Comparison of ENCODE assay signal across 10 mouse cellular contexts in genomic region chr13:51868491-51869128, GRCm38 (mm10). TPM values are rescaled to one million over a fixed set of nuclear protein-coding genes. Genes with fewer than 3 reads are reported as not detected.
DNase-seq lines count a peak whose midpoint lies in the region; ATAC-seq and TF ChIP-seq lines count a peak whose summit lies in the region.
"Had no signal": no experiment of that assay in that cellular context is flagged by ENCODE, and none has a peak within 500 bp of the region (broad histone marks: within the 10 kb centered on the region; RNA-seq: fewer than 3 reads in every experiment).

No protein-coding gene starts in this region.

- WGBS in hindbrain, embryonic 10.5 days, result 60% methylated on average over 12 of the region's 12 CpGs
- 38% methylated on average over 12 of the region's 12 CpGs for WGBS in hindbrain, postnatal 0 days

- no peaks in the 10 kb centered on the region for H3K36me3 ChIP-seq in hindbrain, embryonic 10.5 days
- no peaks in the 10 kb centered on the region for H3K36me3 ChIP-seq in hindbrain, postnatal 0 days (ENCODE audit: insufficient read depth, low read length)
- H3K36me3 ChIP-seq: embryonic facial prominence, embryonic 15.5 days; G1E had no signal

- no peaks in the 10 kb centered on the region for H3K9me3 ChIP-seq in hindbrain, embryonic 10.5 days
- no peaks in the 10 kb centered on the region for H3K9me3 ChIP-seq in hindbrain, postnatal 0 days (ENCODE audit: low read length)
- H3K9me3 ChIP-seq: embryonic facial prominence, embryonic 15.5 days; G1E had no signal

- H3K27me3 ChIP-seq in hindbrain, embryonic 10.5 days (ENCODE audit: insufficient read depth, poor library complexity, severe bottlenecking), result peaks cover 41% of the 10 kb centered on the region
- H3K27me3 ChIP-seq in hindbrain, postnatal 0 days (ENCODE audit: insufficient read depth, low read length), result no peaks in the 10 kb centered on the region
- H3K27me3 ChIP-seq: embryonic facial prominence, embryonic 15.5 days had no signal

- no peak overlapping the region for H3K4me3 ChIP-seq in hindbrain, embryonic 10.5 days
- H3K4me3 ChIP-seq in hindbrain, postnatal 0 days (ENCODE audit: low read length), result no peak overlapping the region
- H3K4me3 ChIP-seq: embryonic facial prominence, embryonic 15.5 days had no signal

- no peak overlapping the region for H3K9ac ChIP-seq in hindbrain, postnatal 0 days (replicated peaks; ENCODE audit: low read length)
- H3K9ac ChIP-seq: embryonic facial prominence, embryonic 15.5 days had no signal

- no peak for TF ChIP-seq CTCF in hindbrain, postnatal 0 days (IDR thresholded peaks at IDR 0.05; ENCODE audit: low read depth)

- no peak for DNase-seq in hindbrain, embryonic 10.5 days (ENCODE audit: low spot score)
- DNase-seq in hindbrain, postnatal 0 days (ENCODE audit: low spot score), result no peak
- DNase-seq in NIH3T3 (ENCODE audit: low read depth), result peak; percentile 54
- peak; percentile 99 for DNase-seq in heart, adult 11 months
- DNase-seq in kidney, postnatal 10 days, result peak; percentile 32
- DNase-seq in thymus, adult 18-20 months, result no peak
- DNase-seq in embryo, embryonic 11 days, result no peak
- no peak for DNase-seq in thymus, postnatal 14 days

- no peak for ATAC-seq in hindbrain, postnatal 0 days

- H3K4me2 ChIP-seq in hindbrain, postnatal 0 days (ENCODE audit: low read depth, low read length), result no peak overlapping the region
- H3K4me2 ChIP-seq: embryonic facial prominence, embryonic 15.5 days had no signal

- H3K4me1 ChIP-seq in hindbrain, embryonic 10.5 days (replicated peaks), result peaks cover 32% of the 10 kb centered on the region
- H3K4me1 ChIP-seq in hindbrain, postnatal 0 days (ENCODE audit: insufficient read depth, low read length), result no peaks in the 10 kb centered on the region

- peak overlapping the region; percentile 25 for H3K27ac ChIP-seq in hindbrain, embryonic 10.5 days
- no peak overlapping the region for H3K27ac ChIP-seq in hindbrain, postnatal 0 days
- H3K27ac ChIP-seq: embryonic facial prominence, embryonic 15.5 days had no signal

RNA-seq across cellular contexts. Expression of gene Gadd45g, which starts 22.1 kb away (rescaled TPM):
- polyA plus RNA-seq in hindbrain, embryonic 10.5 days (2016; fragmentation: Nextera tagmentation; extraction: Ambion mirVana), result 184 and 214 TPM in 2 replicates
- 18.3 and 19.0 TPM in 2 replicates for total RNA-seq in hindbrain, postnatal 0 days (2014; rRNA removed)
- 38.6 and 43.3 TPM in 2 replicates for polyA plus RNA-seq in hindbrain, postnatal 0 days (2015; fragmentation: Nextera tagmentation; extraction: Ambion mirVana)

Comparison
In these comparisons a context has a peak if more than half of its experiments do, and no peak if none do; other contexts are left out.
1. DNase-seq: peak in NIH3T3 (single experiment), heart, adult 11 months (single experiment) and kidney, postnatal 10 days (single experiment); none in hindbrain, embryonic 10.5 days (single experiment), hindbrain, postnatal 0 days (single experiment), thymus, adult 18-20 months (0 of 2), embryo, embryonic 11 days (single experiment) and thymus, postnatal 14 days (single experiment).